Mouse (Mus musculus): Measurements from ENCODE around the gene Sugp1. TPM values are rescaled to one million over a fixed set of nuclear protein-coding genes. Genes with fewer than 3 reads are reported as not detected.
"Not testable (repeated sequence)": the region's sequence is repeated elsewhere in the genome, so short reads cannot be mapped to it uniquely, and the experiment has no call there.

Sugp1 gene
- polyA plus RNA-seq (2015; fragmentation: Nextera tagmentation; extraction: Ambion mirVana): 37.3 and 42.0 TPM in 2 replicates

DNA sequence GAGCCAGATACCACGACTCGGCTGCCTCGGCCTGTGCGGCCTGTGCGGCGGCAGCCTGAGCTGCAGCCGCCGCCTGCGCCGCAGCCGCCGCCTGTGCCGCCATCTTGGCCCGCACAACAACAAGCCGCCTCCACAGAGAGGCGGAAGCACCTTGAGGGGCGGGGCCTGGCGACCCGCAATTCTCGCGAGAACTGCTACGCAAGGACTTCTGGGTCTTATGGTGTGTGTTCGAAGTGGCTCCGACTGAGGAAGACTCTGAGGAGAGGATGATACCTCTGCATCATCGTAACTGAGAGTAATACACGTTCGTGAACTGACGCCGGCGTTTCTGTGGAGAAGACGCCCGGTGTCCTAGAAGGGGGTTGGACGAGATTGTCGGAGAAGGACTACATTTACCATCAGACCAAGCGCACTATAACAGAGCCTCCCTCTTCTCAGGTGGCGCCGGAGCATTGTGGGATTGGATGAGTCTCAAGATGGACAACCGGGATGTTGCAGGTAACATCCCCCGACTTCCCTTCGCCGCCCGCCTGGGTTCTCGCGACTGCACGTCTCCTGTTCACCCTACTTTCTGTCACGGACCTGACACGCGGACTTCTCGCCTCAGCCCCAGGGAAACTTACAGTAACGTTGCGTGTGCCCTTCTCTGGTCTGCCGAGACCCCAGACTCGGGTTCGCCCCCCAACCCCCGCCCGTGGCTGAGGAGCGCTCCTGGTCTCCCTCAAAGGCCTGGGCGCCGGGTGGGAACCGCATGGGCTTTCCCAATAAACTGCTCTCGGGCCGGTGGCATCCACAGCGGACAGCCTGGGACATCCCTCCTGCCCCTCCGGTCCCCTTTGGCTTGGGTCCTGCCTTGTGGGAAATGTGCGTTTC is at the start of gene Sugp1, which contains the start of gene Mau2:
Gene Sugp1 (plus strand): TSS at position 231 of the 873 bp plus-strand sequence.
Gene Mau2 (minus strand): TSS at position 152 of the 873 bp plus-strand sequence.
- H3K9me3 ChIP-seq: no peaks in the 10 kb centered on the region
- H3K9ac ChIP-seq: peak within 1 kb of the TSS; percentile 94
- peak within 1 kb of the TSS; percentile 94 for H3K4me3 ChIP-seq (replicated peaks)
- ATAC-seq (ENCODE audit: insufficient read depth, low FRiP score, low read depth): peak; percentile 95
- H3K4me1 ChIP-seq: peaks cover 17% of the 10 kb centered on the region
- peak within 1 kb of the TSS; percentile 67 for H3K27ac ChIP-seq
- no peaks in the 10 kb centered on the region for H3K36me3 ChIP-seq
- H3K27me3 ChIP-seq (replicated peaks): no peaks in the 10 kb centered on the region
- under 1% methylated on average over 65 of the region's 65 CpGs for WGBS
- H3K4me2 ChIP-seq: peak within 1 kb of the TSS; percentile 81

DNA sequence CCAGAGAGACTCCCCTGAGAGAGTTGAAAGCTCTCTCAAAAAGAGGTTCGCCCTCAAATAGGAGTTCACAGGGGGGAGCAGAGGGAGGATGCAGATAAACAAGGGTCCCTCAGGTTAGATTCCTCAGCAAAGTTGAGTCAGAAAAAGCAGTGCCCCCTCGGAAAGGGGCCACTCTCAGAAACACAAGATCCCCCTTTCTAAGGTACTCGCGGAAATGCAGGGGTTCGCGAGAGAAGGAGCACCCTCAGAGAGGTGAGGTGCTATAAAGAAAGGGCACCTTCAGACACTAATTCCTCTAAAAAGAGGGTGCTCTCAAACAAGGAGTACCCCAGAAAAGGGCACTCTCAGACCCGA is 47.2 kb upstream of the Sugp1 start:
- Histone ChIP-seq H3K4me1 (peaks cover 13% of the 10 kb centered on the region), H3K27ac (peak overlapping the region; percentile 95), H3K27me3 (replicated peaks) (no peaks in the 10 kb centered on the region), H3K9me3 (no peaks in the 10 kb centered on the region), H3K4me3 (replicated peaks) (peak overlapping the region; percentile 96), H3K9ac (peak overlapping the region; percentile 73), H3K4me2 (peak overlapping the region; percentile 82), H3K36me3 (no peaks in the 10 kb centered on the region)
- no peak for ATAC-seq (ENCODE audit: insufficient read depth, low FRiP score, low read depth)
- WGBS: 0% methylated on average over 7 of the region's 7 CpGs

DNA sequence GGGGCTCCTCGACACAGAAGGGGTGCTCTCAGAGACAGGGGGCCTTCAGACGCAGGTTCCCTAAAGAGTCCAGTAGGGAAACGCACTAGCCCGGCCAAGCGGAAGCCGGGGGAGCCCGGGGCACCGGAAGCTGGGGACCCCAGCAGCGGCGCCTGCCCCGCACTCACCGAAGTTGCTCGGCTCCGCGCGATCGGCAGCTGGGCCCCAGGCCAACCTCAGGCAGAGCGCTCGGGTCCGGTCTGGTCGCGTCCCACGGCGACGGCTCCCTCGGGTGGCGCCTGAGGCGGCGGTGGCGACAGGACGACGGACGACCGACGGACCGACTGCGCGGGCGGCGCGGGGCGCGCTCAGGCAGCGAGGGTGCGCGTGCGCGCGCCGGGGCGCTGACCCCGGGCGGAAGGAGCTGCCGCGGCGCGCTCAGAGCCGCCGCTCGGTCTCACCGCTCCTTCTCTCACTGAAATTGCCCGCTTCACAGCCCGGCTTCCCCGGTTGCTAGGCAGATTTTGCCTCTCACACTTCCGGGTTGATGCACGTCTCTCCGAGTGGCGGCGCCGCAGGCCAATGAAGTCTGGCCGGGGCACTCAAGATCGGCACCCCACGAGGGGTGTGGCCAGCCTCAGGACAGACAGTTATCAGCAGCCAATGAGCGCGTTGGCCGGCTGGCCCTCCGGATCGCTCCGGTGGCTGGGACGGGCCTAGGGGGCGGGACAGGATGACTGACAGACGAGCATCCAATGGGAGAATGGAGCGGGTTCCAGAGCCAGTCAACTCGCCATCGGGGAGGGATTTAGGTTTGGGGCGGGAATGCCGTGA is 46.6 kb upstream of the Sugp1 start, which contains the start of gene Gatad2a:
Gene Gatad2a (minus strand): TSS at position 609 of the 813 bp plus-strand sequence.
- Histone ChIP-seq H3K27me3 (replicated peaks) (no peaks in the 10 kb centered on the region), H3K4me1 (peaks cover 14% of the 10 kb centered on the region), H3K4me3 (replicated peaks) (peak within 1 kb of the TSS; percentile 96), H3K4me2 (peak within 1 kb of the TSS; percentile 82), H3K9ac (peak within 1 kb of the TSS; percentile 73), H3K9me3 (no peaks in the 10 kb centered on the region), H3K27ac (peak within 1 kb of the TSS; percentile 96), H3K36me3 (no peaks in the 10 kb centered on the region)
- peak; percentile 99 for ATAC-seq (ENCODE audit: insufficient read depth, low FRiP score, low read depth)
- WGBS: under 1% methylated on average over 85 of the region's 87 CpGs

DNA sequence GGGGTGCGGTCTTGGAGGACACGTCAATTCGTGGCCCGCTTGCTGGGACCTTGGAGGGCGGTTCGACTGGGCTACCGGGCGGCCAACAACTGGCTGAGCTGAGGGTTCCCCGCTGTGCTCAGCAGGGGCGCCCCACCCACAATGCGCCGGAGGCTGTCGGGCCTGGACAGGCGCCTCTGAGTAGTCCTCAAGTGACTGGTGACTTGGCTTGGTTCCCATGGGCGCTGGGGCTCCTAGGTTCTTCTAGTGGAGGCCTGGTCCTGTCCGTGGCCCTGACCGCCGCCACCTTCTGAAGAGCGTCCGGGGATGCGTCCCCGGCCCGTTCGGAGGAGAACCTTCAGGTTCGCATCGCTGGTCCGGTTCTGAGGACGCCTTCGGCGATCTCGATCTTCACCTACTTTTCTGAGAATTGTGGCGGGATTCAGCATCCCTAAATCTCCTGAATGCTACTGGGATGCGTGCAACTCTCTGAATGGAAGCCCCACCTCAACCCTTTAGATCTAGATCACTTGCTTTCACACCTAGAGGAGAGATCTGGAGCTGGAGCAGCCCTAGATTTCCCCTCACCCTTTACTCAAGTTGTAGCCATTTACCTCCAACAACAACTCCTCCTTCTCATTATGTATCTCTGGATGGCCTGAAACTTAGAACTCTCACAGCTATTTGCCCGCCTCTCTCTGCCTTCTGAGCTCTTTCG is 45.9 kb upstream of the Sugp1 start:
- Histone ChIP-seq H3K27me3 (replicated peaks) (no peaks in the 10 kb centered on the region), H3K27ac (peak overlapping the region; percentile 96), H3K36me3 (no peaks in the 10 kb centered on the region), H3K9me3 (no peaks in the 10 kb centered on the region), H3K4me1 (peaks cover 18% of the 10 kb centered on the region), H3K4me3 (replicated peaks) (peak overlapping the region; percentile 96), H3K4me2 (peak overlapping the region; percentile 77), H3K9ac (peak overlapping the region; percentile 71)
- 2% methylated on average over 35 of the region's 35 CpGs for WGBS
- no peak for ATAC-seq (ENCODE audit: insufficient read depth, low FRiP score, low read depth)

DNA sequence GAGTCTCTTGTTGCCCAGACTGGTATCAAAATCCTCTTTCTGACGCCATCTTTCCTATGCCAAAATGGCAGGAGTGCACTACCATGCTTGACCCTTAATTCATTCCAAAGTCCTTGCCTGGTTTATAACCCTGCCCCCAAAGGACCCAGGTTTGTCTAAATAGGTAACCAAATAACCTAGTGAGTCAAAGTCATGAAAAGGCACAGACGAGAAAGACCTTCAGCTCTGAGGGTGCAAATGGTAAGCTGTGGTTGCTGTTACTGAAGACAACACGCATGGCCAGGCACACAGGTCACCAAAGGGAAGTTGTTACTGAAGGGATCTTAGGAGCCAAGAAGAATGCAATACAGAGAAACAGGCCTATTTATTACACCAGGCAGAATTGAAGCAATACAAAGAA is 43.9 kb upstream of the Sugp1 start:
- Histone ChIP-seq H3K9ac (no peak overlapping the region), H3K27me3 (replicated peaks) (no peaks in the 10 kb centered on the region), H3K36me3 (no peaks in the 10 kb centered on the region), H3K27ac (no peak overlapping the region), H3K9me3 (no peaks in the 10 kb centered on the region), H3K4me2 (no peak overlapping the region), H3K4me1 (peaks cover 18% of the 10 kb centered on the region), H3K4me3 (replicated peaks) (no peak overlapping the region)
- WGBS: 94% methylated on average over 3 of the region's 3 CpGs
- ATAC-seq (ENCODE audit: insufficient read depth, low FRiP score, low read depth): no peak

DNA sequence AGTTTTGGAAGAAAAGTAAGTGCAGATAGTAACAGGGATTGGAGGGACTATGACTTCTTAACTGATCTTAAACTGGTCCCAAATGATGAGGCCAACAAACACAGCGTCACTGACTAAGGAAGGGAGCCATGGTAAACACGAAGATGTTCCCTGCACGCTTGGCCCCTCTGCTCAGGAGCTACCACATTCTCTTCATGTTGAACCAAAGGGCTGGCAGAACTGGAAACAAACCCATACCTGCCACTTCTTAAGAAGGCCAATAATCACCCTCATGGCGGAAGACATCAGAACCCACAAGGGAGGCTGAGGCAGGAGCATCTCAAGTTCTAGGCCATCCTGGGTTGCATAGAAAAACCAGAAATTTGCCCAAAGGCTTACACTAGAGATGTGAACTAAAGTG is 43.4 kb upstream of the Sugp1 start:
- H3K9ac ChIP-seq: no peak overlapping the region
- peaks cover 16% of the 10 kb centered on the region for H3K4me1 ChIP-seq
- H3K4me2 ChIP-seq: no peak overlapping the region

DNA sequence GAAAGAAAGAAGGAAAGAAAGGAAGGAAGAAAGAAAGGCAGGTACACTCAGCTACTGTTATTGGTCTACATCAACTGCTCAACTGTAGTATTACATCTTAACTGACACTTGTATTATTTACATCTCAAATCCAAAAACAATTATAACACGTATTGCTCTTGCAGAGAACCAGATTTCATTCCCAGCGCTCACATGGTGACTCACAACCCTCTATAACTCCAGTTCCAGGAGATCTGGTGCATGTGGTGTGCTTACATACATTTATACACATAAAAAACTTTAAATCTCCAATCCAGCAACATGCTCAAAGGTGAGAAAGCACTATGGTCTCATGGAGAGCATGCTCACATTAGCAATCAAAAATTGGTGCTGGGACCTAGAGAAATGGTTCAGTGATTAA is 42.4 kb upstream of the Sugp1 start:
- H3K9ac ChIP-seq: no peak overlapping the region
- H3K4me1 ChIP-seq: peaks cover 7% of the 10 kb centered on the region
- no peak overlapping the region for H3K4me3 ChIP-seq (replicated peaks)
- no peaks in the 10 kb centered on the region for H3K9me3 ChIP-seq
- ATAC-seq (ENCODE audit: insufficient read depth, low FRiP score, low read depth): no peak
- H3K36me3 ChIP-seq: no peaks in the 10 kb centered on the region
- WGBS: 74% methylated on average over 2 of the region's 2 CpGs
- no peak overlapping the region for H3K27ac ChIP-seq
- H3K27me3 ChIP-seq (replicated peaks): no peaks in the 10 kb centered on the region
- H3K4me2 ChIP-seq: no peak overlapping the region

More for the DNA sequence above, 43.4 kb upstream of the Sugp1 start:
- H3K27me3 ChIP-seq (replicated peaks): no peaks in the 10 kb centered on the region
- H3K36me3 ChIP-seq: no peaks in the 10 kb centered on the region
- no peak for ATAC-seq (ENCODE audit: insufficient read depth, low FRiP score, low read depth)
- WGBS: 90% methylated on average over 4 of the region's 4 CpGs
- H3K27ac ChIP-seq: no peak overlapping the region
- H3K4me3 ChIP-seq (replicated peaks): no peak overlapping the region
- no peaks in the 10 kb centered on the region for H3K9me3 ChIP-seq

DNA sequence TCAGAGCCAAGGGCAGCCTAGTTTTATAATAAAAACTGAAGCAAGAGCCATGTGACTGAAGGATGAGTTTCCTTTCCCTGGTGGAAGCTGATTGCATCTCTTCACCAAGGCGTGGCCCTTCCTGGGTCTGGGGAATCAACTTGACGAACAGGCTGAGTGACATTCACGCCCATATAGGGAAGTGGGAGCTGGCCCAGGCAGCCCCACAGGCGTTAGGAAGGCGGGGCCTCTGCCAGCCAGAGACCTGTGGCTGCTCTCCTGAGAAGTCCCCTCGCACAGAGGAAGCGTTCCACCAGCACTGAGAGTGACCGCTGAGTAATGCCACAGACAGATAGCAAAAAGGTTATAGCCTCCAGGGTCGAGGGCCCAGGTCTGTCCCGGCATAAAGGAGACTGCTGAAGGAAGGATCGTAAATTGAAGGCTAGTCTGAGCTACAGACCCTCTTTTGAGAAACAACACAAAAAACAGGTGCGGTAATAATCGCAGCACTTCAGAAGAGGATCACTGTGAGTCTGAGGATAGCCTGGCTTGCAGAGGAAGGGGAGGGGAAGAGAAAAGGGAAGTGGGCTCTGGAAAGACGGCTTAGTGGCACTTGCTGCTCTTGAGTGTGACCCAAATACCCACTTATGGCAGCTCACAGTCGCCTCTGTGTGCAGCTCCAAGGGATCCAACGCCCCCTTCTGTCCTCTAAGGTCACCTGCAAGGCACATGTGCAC is 41.3 kb upstream of the Sugp1 start:
- WGBS: 1% methylated on average over 16 of the region's 16 CpGs
- H3K9ac ChIP-seq: peak overlapping the region; percentile 10; the same call in 1 of the 2 replicates
- no peaks in the 10 kb centered on the region for H3K9me3 ChIP-seq
- peaks cover 4% of the 10 kb centered on the region; the same call in 1 of the 2 replicates for H3K4me1 ChIP-seq
- no peaks in the 10 kb centered on the region for H3K36me3 ChIP-seq
- H3K27ac ChIP-seq: peak overlapping the region; percentile 93
- no peaks in the 10 kb centered on the region for H3K27me3 ChIP-seq (replicated peaks)
- peak overlapping the region; percentile 61 for H3K4me2 ChIP-seq
- ATAC-seq (ENCODE audit: insufficient read depth, low FRiP score, low read depth): peak; percentile 66
- H3K4me3 ChIP-seq (replicated peaks): peak overlapping the region; percentile 31

DNA sequence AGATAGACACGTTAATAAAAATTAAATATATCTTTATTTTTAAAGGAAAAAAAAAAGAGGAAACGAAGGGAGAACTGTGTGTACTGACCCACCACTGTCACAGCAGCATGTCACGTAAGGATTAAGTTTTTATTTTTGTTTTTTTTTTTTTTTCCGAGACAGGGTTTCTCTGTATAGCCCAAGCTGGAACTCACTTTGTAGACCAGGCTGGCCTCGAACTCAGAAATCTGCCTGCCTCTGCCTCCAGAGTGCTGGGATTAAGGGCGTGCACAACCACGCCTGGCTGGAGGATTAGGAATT is 40.8 kb upstream of the Sugp1 start:
- H3K9me3 ChIP-seq; H3K27me3 ChIP-seq (replicated peaks); H3K9ac ChIP-seq; H3K4me1 ChIP-seq; ATAC-seq (ENCODE audit: insufficient read depth, low FRiP score, low read depth); H3K36me3 ChIP-seq: not testable (repeated sequence)
- Histone ChIP-seq H3K27ac (peak overlapping the region; percentile 93), H3K4me3 (replicated peaks) (peak overlapping the region; percentile 31; the same call in 1 of the 2 replicates), H3K4me2 (peak overlapping the region; percentile 61)
- WGBS: 42% methylated on average over 7 of the region's 7 CpGs

DNA sequence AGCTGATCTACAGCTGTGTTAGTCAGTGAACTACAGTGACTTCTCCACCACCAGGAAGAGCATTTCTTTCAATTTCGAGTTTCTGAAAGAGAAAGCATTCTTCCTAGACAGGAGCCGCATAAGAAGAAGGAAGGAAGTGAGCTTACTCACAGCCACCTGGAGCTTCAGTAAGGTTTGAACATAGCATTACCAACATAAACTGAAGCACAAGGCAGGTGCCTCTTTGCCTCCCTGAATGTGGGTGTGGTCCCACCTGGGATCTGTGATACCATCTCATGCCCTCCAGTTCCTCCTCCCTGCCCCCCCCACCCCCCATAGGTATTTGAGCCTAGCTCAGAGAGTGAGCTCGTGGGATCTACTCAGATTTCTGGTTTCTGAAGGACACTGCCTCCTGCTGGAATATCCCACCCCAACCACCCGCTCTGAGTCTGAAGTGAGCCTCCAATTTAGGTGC is 39.4 kb upstream of the Sugp1 start:
- no peak for ATAC-seq (ENCODE audit: insufficient read depth, low FRiP score, low read depth)
- Histone ChIP-seq H3K36me3 (no peaks in the 10 kb centered on the region), H3K27me3 (replicated peaks) (no peaks in the 10 kb centered on the region), H3K4me2 (no peak overlapping the region), H3K27ac (no peak overlapping the region), H3K4me1 (peaks cover 4% of the 10 kb centered on the region; the same call in 1 of the 2 replicates), H3K4me3 (replicated peaks) (no peak overlapping the region), H3K9ac (no peak overlapping the region), H3K9me3 (no peaks in the 10 kb centered on the region)
- 46% methylated on average over 4 of the region's 4 CpGs for WGBS

DNA sequence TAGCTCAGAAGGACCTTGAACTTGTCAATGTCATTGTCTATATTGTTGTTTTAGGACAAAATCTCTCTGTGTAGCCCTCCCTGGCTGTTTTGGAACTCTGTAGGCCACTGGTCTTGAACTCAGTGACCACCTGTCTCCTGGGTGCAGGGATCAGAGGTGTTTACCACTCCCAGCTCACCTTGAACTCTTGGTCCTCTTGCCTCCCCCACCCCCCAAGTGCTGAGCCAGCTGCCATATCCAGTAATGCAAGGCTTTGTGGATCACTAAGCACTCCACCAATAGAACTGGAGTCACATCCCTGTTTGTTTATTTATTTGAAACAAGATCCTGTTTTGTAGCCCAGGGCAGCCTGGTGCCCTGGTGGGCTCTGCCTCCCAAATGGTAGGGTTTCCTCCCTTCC is 38.3 kb upstream of the Sugp1 start:
- H3K27ac ChIP-seq: no peak overlapping the region
- no peak overlapping the region for H3K4me3 ChIP-seq (replicated peaks)
- no peak for ATAC-seq (ENCODE audit: insufficient read depth, low FRiP score, low read depth)
- no peak overlapping the region for H3K4me2 ChIP-seq
- no peak overlapping the region for H3K9ac ChIP-seq
- H3K36me3 ChIP-seq: no peaks in the 10 kb centered on the region
- no peaks in the 10 kb centered on the region for H3K27me3 ChIP-seq (replicated peaks)
- no peaks in the 10 kb centered on the region for H3K9me3 ChIP-seq
- peaks cover 4% of the 10 kb centered on the region; the same call in 1 of the 2 replicates for H3K4me1 ChIP-seq

All from stomach, embryonic 15.5 days (tissue).